In the genomic region with DNA sequence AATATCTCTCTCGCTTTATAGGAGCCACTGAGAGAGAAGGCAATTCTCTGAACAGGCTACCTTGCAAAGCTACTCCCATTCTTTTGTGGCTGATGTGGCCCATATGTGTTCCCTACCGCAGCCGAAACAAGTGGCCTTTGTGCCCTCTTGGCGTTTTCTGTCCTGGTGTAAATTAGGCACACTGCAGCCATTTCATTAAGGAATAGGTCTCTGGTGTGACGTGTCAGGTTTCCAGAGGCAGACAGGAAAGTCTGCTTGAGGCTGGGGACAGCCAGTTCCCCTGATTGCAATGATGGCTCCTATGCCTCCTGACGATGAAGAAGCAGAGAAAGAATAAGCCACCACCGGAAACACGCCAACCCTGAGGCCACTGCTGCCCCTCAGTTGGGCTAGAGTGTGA, we compare ENCODE assay signal across 13 mouse cellular contexts.
"Had no signal": no experiment of that assay in that cellular context is flagged by ENCODE, and none has a peak within 500 bp of the region (broad histone marks: within the 10 kb centered on the region; RNA-seq: fewer than 3 reads in every experiment).

No protein-coding gene starts in this region.

- H3K36me3 ChIP-seq: midbrain, embryonic 13.5 days; neural tube, embryonic 12.5 days; stomach, embryonic 15.5 days had no signal

- DNase-seq: kidney, adult 18-20 months; kidney, postnatal 10 days; kidney, postnatal 4 days; left cerebral cortex, postnatal 4 days; lung, adult 18-20 months; thymus, adult 2 months; thymus, postnatal 25 days had no signal

- ATAC-seq: midbrain, embryonic 13.5 days had no signal

- H3K4me1 ChIP-seq: midbrain, embryonic 13.5 days; neural tube, embryonic 12.5 days; stomach, embryonic 15.5 days had no signal

- H3K27ac ChIP-seq: layer of hippocampus, adult 2 months; liver, embryonic 14.5 days; midbrain, embryonic 13.5 days; neural tube, embryonic 12.5 days; stomach, embryonic 15.5 days had no signal

- H3K9ac ChIP-seq: liver, embryonic 14.5 days; midbrain, embryonic 13.5 days; neural tube, embryonic 12.5 days; stomach, embryonic 15.5 days had no signal

- H3K27me3 ChIP-seq: midbrain, embryonic 13.5 days; neural tube, embryonic 12.5 days; stomach, embryonic 15.5 days had no signal

- H3K4me2 ChIP-seq: midbrain, embryonic 13.5 days; neural tube, embryonic 12.5 days; stomach, embryonic 15.5 days had no signal

- H3K9me3 ChIP-seq: midbrain, embryonic 13.5 days; neural tube, embryonic 12.5 days; stomach, embryonic 15.5 days had no signal

- H3K4me3 ChIP-seq: layer of hippocampus, adult 2 months; midbrain, embryonic 13.5 days; myocyte; neural tube, embryonic 12.5 days; stomach, embryonic 15.5 days had no signal
